Mouse (Mus musculus) telencephalon, adult 2 months (tissue): ENCODE measurements at regions not wholly inside any gene's neighbourhood (a gene's known extent, or its start where the extent isn't known, plus 50 kb on each side); places are given as distances from the start of the nearest gene placed in this dataset.
"Not testable (repeated sequence)": the region's sequence is repeated elsewhere in the genome, so short reads cannot be mapped to it uniquely, and the experiment has no call there.

Experiments
- DNase-seq: peaks from one replicate; pipeline ENCODE4 v3.0.0-alpha.2; 2011; ENCODE audit warnings: low read depth, low spot score

DNA sequence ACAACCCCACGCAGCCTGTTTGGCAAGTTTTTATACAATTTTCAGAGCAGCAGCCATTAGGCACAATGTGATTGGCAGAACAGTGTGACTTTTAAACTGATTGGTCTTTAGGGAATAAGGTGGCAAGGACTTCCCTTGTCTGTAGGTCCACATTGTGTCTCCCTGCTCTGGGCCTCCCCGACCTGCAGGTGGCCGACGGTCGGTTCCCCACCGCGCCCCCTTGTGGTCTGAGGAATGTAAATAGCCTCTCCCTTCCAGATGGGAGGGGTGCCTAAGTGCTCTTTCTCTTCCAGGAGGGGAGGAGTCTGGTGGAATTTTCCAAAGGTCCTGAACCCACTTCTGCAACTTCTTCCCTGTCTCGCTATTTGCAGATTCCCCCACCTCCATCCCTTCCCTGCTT is 52.5 kb upstream of the Prr5 start:
- not testable (repeated sequence) for DNase-seq

DNA sequence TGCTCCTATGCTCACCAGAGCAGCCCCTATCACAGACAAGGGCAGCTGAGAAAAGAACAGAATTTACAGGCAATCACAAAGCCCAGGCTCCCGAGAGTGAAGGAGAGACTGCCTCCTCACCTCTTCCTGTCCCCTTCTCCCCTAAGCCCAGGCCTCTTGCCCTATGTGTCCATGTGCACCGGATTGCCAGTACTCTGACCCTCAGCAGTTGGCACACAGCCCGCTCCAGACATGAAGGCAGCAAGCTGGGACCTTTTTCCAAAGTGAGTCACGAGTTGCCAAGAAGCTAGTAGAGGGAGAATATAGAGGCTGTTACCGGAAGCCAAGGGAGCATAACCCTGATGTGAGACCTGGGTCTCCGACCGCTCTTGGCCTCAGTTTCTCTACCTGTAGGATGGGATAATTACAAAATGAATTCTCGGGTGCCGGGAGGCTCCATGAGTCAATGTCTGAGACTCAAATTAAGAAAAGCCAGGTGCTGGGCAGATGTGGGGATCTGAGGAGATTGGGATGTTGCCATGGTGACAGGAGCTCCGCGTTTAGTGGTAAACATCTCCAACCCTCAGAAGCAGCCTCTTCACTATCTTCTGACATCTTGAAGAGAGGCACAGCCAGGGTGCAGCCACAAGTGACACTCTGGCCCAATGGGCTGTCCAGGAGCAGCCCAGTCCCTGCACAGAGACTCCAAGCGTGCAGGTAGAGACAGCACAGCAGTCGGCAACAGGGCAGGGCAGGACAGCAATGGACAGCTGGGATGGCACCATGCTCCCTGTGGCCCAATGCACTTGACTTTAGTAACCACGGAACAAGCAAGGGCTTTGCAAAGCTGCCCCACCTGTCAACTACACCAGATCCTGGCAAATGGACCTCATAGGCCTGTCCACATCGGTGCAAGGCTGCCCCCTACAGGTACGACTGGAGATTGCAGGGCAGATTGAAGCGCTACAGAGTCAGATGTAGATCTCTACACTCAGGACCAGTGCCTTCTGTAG is 55.6 kb upstream of the Prr5 start:
- DNase-seq, result no peak

DNA sequence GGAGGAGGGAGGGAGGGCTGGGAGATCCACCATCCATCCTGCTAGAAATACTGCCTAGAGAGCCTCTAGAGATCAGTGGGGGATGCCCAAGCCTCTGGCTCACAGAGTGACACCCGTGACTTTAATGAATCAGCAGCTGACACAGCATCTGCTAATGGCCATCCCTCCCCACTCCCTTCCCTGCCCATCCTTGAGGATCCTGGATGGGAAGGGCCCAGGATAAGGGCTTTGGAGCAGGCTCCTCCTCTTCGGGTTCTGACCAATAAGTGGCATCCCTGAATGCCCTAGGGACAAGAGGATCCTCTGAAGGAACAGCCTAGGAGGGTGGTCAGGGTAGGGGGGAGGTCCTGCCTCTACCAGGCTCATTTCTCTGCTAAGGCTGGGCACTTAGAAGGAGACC is 55.3 kb upstream of the Rtl6 start:
- DNase-seq, result no peak

DNA sequence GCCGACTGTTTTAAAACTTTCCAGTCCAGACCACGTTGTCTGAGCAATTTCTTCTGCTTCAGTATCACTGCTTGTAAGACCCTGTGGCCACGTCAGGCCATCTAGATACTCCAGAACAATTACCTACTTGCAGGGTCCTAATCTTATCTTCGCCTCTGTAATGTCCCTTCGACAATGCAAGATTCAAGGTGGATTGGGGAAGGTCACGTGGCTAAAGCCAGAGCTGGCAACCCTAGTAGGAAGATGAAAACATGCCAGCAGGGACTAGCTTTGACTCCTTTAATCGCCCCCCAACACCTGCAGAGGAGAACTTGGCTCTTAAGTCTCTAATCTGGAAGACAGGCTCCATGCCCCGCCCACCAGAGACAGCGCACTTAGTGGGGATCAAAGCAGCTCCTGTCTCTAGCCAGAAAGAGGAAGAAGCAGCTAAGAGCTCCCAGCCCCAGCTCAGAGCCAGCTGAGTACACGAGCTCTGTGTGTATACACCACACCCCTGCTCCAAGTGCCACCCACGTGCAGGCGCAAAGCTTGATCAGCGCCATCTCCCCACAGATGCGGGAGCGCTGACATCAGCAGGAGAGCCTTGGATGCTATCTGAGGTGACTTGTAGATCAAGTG is 52.3 kb upstream of the Rtl6 start:
- DNase-seq, result peak; percentile 72

DNA sequence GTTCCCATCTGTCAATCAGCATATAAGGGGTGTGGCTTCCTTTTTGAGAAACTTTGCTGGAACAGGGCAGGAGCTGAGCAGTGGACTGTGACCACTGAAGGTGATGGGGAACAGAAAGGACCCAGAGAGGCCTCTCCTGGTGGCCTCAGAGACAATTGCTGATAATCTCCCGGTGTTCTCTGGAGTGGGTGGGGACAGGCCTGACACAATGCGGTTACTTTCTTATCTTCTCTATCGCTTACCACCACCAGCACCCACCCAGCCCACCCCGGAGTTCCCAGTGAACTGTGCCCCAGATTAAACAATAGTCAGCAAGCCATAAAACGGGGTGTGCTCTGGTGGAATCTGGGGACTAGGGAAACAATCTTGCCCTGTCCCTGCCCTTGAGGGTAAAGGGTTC is 51.4 kb upstream of the Rtl6 start:
- no peak for DNase-seq
